8 mouse cellular contexts compared by ENCODE assay signal in the genomic region with DNA sequence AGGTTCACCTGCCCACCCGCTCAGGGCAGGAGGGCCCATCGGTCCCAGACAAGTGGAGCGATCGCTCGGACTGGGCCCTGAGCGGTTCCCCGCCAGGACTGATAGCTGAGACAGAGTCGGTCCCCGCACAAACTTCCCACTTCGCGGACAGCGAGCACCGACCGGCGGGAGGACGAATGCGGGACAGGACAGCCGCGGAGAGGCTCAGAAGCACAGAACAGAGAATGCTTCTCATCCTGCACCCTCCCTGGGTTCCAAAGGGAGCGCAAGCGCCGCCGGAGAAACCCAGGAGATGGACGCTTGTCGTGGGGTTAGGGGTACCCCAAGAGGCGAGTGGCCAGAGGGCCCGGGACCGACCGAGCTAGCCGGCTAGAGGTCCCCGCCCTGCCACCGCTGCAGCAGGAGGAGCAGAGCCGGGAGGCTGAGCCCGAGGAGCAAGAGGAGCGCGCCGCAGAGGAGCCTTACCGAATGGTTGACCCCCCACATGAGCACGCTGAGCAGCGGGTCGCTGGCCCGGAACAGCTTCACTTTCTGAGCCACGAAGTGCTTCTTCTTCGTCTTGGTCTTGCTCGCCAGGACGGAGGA. TPM values are rescaled to one million over a fixed set of nuclear protein-coding genes. Genes with fewer than 3 reads are reported as not detected.
A peak's percentile ranks its signal among the peaks of the same experiment; 100 is the strongest.
DNase-seq lines count a peak whose midpoint lies in the region; ATAC-seq and TF ChIP-seq lines count a peak whose summit lies in the region.

No protein-coding gene starts in this region.

- peak overlapping the region; percentile 57 for H3ac ChIP-seq in myocyte (ENCODE audit: control insufficient read depth, insufficient read length)

- H3K4me1 ChIP-seq in intestine, embryonic 16.5 days (ENCODE audit: control insufficient read depth, insufficient read depth, low read length) = peaks cover 5% of the 10 kb centered on the region
- no peaks in the 10 kb centered on the region; the same call in 1 of the 2 replicates for H3K4me1 ChIP-seq in liver, adult 2 months (ENCODE audit: control insufficient read depth, insufficient read depth, low read length)
- H3K4me1 ChIP-seq in stomach, postnatal 0 days (replicated peaks; ENCODE audit: control insufficient read depth, insufficient read depth) = no peaks in the 10 kb centered on the region

- ATAC-seq in intestine, embryonic 16.5 days = peak; percentile 80
- peak; percentile 51 for ATAC-seq in stomach, postnatal 0 days (ENCODE audit: low FRiP score, low TSS enrichment)

- H3K27me3 ChIP-seq in intestine, embryonic 16.5 days (replicated peaks; ENCODE audit: control insufficient read depth, insufficient read depth, low read length) = no peaks in the 10 kb centered on the region
- H3K27me3 ChIP-seq in liver, adult 2 months (ENCODE audit: control insufficient read depth, insufficient read depth, low read length) = peaks cover 7% of the 10 kb centered on the region
- H3K27me3 ChIP-seq in myocyte (ENCODE audit: control insufficient read depth, insufficient read depth, insufficient read length) = no peaks in the 10 kb centered on the region
- H3K27me3 ChIP-seq in stomach, postnatal 0 days (ENCODE audit: control insufficient read depth, insufficient read depth, low read length) = no peaks in the 10 kb centered on the region

- no peak for TF ChIP-seq CTCF in liver, adult 2 months (IDR thresholded peaks at IDR 0.05; ENCODE audit: low read depth, low read length)
- TF ChIP-seq CTCF in stomach, postnatal 0 days (IDR thresholded peaks at IDR 0.05; ENCODE audit: low read depth) = no peak; the same call in 1 of the 2 replicates

- peak; percentile 38 for DNase-seq in right cerebral cortex, adult 18-20 months
- DNase-seq in right cerebral cortex, postnatal 36 days (ENCODE audit: low spot score in 2 of 2) = no peak
- DNase-seq in cerebellum, postnatal 4 days (ENCODE audit: low spot score in 2 of 2) = peak; percentile 22 to 47
- DNase-seq in gastrocnemius, postnatal 10 days = peak; percentile 61
- DNase-seq in liver, adult 2 months (ENCODE audit: extremely low read depth, low read depth, low spot score) = no peak
- peak; percentile 52 for DNase-seq in stomach, postnatal 0 days (ENCODE audit: low spot score)

- no peaks in the 10 kb centered on the region for H3K36me3 ChIP-seq in intestine, embryonic 16.5 days (ENCODE audit: control insufficient read depth, insufficient read depth, low read length)
- no peaks in the 10 kb centered on the region for H3K36me3 ChIP-seq in liver, adult 2 months (ENCODE audit: control insufficient read depth, insufficient read depth, low read length)
- no peaks in the 10 kb centered on the region for H3K36me3 ChIP-seq in myocyte (ENCODE audit: control insufficient read depth, insufficient read depth)
- no peaks in the 10 kb centered on the region for H3K36me3 ChIP-seq in stomach, postnatal 0 days (ENCODE audit: control insufficient read depth, insufficient read depth, low read length)

- TF ChIP-seq EP300 in stomach, postnatal 0 days (optimal IDR thresholded peaks at IDR 0.05) = no peak

- H3K9me3 ChIP-seq in intestine, embryonic 16.5 days (ENCODE audit: control insufficient read depth, low read length) = no peaks in the 10 kb centered on the region
- no peaks in the 10 kb centered on the region for H3K9me3 ChIP-seq in stomach, postnatal 0 days (ENCODE audit: control insufficient read depth, low read length)

- H3K27ac ChIP-seq in intestine, embryonic 16.5 days (ENCODE audit: low read length) = peak overlapping the region; percentile 86
- H3K27ac ChIP-seq in liver, adult 2 months (replicated peaks; ENCODE audit: insufficient read depth, low read depth, low read length) = peak overlapping the region; percentile 76
- H3K27ac ChIP-seq in stomach, postnatal 0 days (replicated peaks) = peak overlapping the region; percentile 88

- H3K79me2 ChIP-seq in liver, adult 2 months (ENCODE audit: control insufficient read depth, insufficient read depth, low read length) = no peaks in the 10 kb centered on the region; the same call in 1 of the 2 replicates
- H3K79me2 ChIP-seq in myocyte (ENCODE audit: control insufficient read depth, insufficient read depth) = peaks cover 38% of the 10 kb centered on the region

- peak overlapping the region; percentile 87 for H3K4me3 ChIP-seq in intestine, embryonic 16.5 days (ENCODE audit: low read length)
- peak overlapping the region; percentile 99 for H3K4me3 ChIP-seq in liver, adult 2 months (ENCODE audit: insufficient read depth, low read depth, low read length)
- H3K4me3 ChIP-seq in myocyte = peak overlapping the region; percentile 92
- H3K4me3 ChIP-seq in stomach, postnatal 0 days (ENCODE audit: low read depth, low read length) = peak overlapping the region; percentile 83

- WGBS in intestine, embryonic 16.5 days = under 1% methylated on average over 46 of the region's 46 CpGs
- WGBS in liver, adult 2 months = under 1% methylated on average over 46 of the region's 46 CpGs
- WGBS in stomach, postnatal 0 days = under 1% methylated on average over 45 of the region's 46 CpGs

- H3K4me2 ChIP-seq in intestine, embryonic 16.5 days (ENCODE audit: low read depth, low read length) = peak overlapping the region; percentile 89
- H3K4me2 ChIP-seq in myocyte (ENCODE audit: low read depth) = peak overlapping the region; percentile 97
- peak overlapping the region; percentile 91 for H3K4me2 ChIP-seq in stomach, postnatal 0 days (replicated peaks; ENCODE audit: low read depth)

- H3K9ac ChIP-seq in intestine, embryonic 16.5 days (ENCODE audit: low read depth, low read length) = peak overlapping the region; percentile 88
- peak overlapping the region; percentile 86 for H3K9ac ChIP-seq in liver, adult 2 months (ENCODE audit: low read depth, low read length)
- H3K9ac ChIP-seq in stomach, postnatal 0 days (ENCODE audit: low read length) = peak overlapping the region; percentile 70

- no peak for TF ChIP-seq POLR2A in liver, adult 2 months (IDR thresholded peaks at IDR 0.05; ENCODE audit: extremely low read depth, insufficient read depth, low read length)
- no peak for TF ChIP-seq POLR2A in myocyte (IDR thresholded peaks at IDR 0.05; ENCODE audit: insufficient read length, low read depth)

TF ChIP-seq in myocyte, 11 proteins besides CTCF, POLR2A, EP300 and RAD21:
- no peak for TF ChIP-seq TCF3 (IDR thresholded peaks at IDR 0.05; ENCODE audit: insufficient read length, low read depth)
TF ChIP-seq in myocyte: peak in this region for 0.

RNA-seq across cellular contexts. Expression of gene Pip4k2a, which starts 0.4 kb away (rescaled TPM):
- total RNA-seq in gastrocnemius, postnatal 10 days (2021) = 10 to 100 TPM; 13.6 to 13.8 TPM
- 7.6 and 8.4 TPM in 2 replicates for polyA plus RNA-seq in intestine, embryonic 16.5 days (2015; fragmentation: Nextera tagmentation; extraction: Ambion mirVana)
- 2.8 and 3.6 TPM in 2 replicates for total RNA-seq in liver, adult 2 months (2014; rRNA removed)
- polyA plus RNA-seq in liver, adult 2 months (2012; rRNA removed) = 0.82 and 1.7 TPM in 2 replicates
- polyA plus RNA-seq in myocyte (2012; fragmentation: generic; extraction: Trizol) = 10.4 TPM
- polyA plus RNA-seq in stomach, postnatal 0 days (2015; fragmentation: Nextera tagmentation; extraction: Ambion mirVana) = 4.5 and 4.8 TPM in 2 replicates

RNA-seq across cellular contexts. Expression of gene 4930426L09Rik, which starts 0.7 kb away (rescaled TPM):
- total RNA-seq in gastrocnemius, postnatal 10 days (2021) = under 1 TPM; 0.21 to 0.36 TPM
- 0.15 and 0.27 TPM in 2 replicates for polyA plus RNA-seq in intestine, embryonic 16.5 days (2015; fragmentation: Nextera tagmentation; extraction: Ambion mirVana)
- total RNA-seq in liver, adult 2 months (2014; rRNA removed) = not detected in 2 replicates
- polyA plus RNA-seq in liver, adult 2 months (2012; rRNA removed) = 0.10 and 0.11 TPM in 2 replicates
- 0.35 TPM for polyA plus RNA-seq in myocyte (2012; fragmentation: generic; extraction: Trizol)
- polyA plus RNA-seq in stomach, postnatal 0 days (2015; fragmentation: Nextera tagmentation; extraction: Ambion mirVana) = 0.44 and 0.93 TPM in 2 replicates

Comparison
In these comparisons a context has a peak if more than half of its experiments do, and no peak if none do; other contexts are left out.
1. DNase-seq: peak in right cerebral cortex, adult 18-20 months (single experiment), cerebellum, postnatal 4 days (2 of 2), gastrocnemius, postnatal 10 days (single experiment) and stomach, postnatal 0 days (single experiment); none in right cerebral cortex, postnatal 36 days (0 of 2) and liver, adult 2 months (single experiment).
2. Peak in every context shown above with its lines, with median percentiles within 50 percentile points of each other: H3K27ac ChIP-seq, H3K4me2 ChIP-seq, H3K4me3 ChIP-seq and H3K9ac ChIP-seq.